Mouse (Mus musculus) B cell, adult 2 months (primary cell): ENCODE data around the gene Cenpf.
A peak's percentile ranks its signal among the peaks of the same experiment; 100 is the strongest.

Experiments
- DNase-seq, 2 experiments: peaks; one replicate each; pipeline ENCODE4 v3.0.0; 2022

Gene Cenpf

GRCm38 (mm10) chr1:189687654-189688387, at the start of gene Cenpf:
Gene Cenpf, minus strand, starts transcription at chr1:189688086.
- DNase-seq = peak; percentile 97 to 98

DNA sequence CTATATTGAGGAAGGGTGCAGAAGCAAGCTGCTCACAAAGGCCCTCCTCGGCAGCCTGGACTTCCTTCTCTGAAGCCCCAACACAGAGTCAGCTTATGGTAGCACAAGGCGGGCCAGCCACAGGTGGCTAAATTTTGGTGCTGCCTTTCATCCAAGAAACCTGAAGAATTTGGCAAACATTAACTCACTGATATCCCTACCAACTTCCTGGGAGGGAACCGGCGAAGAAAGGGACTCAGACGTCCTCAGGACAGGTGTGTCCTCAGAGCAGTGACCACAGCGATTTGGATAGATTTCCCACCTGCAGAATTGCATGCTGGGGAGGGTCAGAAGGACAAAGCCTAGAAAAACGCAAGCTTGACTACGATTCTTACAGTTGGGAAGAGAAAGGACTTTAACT, 44.3 kb upstream of the Cenpf start:
- DNase-seq = no peak

DNA sequence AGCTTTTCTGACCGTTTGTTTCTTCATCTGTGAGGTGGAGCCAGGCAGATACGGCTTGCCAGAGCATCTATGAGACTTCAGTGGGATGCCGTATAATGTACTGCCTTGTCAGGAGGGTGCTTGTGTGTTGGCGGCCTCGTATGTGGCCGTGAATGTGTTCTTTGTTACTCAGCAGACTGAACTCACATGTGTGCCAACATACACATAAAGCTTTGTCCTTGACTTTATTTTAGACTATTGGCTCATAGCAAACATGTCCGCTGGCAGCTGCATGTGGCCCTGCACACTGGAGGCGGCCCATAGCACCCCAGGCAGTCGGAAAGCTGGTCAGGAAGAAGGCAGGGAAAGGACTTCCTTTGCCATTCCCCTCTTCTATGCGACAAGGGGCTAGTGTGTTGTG, 43.8 kb upstream of the Cenpf start:
- DNase-seq = no peak

- DNase-seq = no peak
Measured at GRCm38 (mm10) chr1:189729141-189729815, 41.4 kb upstream of the Cenpf start.

GRCm38 (mm10) chr1:189728784-189729115, 40.9 kb upstream of the Cenpf start:
- no peak for DNase-seq

- peak; percentile 15 to 26 for DNase-seq
Measured at GRCm38 (mm10) chr1:189727884-189728783, 40.2 kb upstream of the Cenpf start, which contains the start of gene Ptpn14. Gene Ptpn14, plus strand, starts transcription at chr1:189728268.

DNA sequence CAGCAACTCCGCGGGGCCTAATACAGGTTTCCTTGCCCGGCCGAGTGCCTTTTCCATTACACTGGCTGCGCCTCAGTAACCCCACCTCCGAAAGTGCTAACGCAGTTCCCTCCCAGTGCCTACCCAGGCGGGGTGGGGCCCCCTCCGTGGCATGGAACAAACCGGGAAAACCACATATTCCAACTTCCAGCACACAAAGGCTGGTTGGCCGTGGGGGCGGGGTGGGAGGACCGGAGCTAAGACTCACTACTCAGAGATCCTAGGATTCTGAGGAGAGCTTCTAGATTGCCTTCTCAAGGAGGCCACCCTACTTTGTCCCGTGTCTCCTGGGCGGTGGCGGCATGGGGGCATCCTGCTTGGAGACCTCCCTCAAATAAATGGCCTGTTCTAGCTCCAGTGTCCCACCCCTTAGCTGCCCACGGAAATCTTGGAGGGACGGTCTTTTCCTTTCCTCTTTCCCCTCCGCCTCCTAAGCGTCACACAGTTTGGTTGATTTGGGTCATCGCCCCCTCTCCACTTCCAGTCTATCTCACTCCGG, 39.5 kb upstream of the Cenpf start:
- no peak for DNase-seq

- DNase-seq = no peak
Measured at GRCm38 (mm10) chr1:189726121-189726520, 38.2 kb upstream of the Cenpf start.

GRCm38 (mm10) chr1:189718600-189718999, 30.7 kb upstream of the Cenpf start:
- no peak for DNase-seq

GRCm38 (mm10) chr1:189717546-189717945, 29.7 kb upstream of the Cenpf start:
- DNase-seq = no peak

DNA sequence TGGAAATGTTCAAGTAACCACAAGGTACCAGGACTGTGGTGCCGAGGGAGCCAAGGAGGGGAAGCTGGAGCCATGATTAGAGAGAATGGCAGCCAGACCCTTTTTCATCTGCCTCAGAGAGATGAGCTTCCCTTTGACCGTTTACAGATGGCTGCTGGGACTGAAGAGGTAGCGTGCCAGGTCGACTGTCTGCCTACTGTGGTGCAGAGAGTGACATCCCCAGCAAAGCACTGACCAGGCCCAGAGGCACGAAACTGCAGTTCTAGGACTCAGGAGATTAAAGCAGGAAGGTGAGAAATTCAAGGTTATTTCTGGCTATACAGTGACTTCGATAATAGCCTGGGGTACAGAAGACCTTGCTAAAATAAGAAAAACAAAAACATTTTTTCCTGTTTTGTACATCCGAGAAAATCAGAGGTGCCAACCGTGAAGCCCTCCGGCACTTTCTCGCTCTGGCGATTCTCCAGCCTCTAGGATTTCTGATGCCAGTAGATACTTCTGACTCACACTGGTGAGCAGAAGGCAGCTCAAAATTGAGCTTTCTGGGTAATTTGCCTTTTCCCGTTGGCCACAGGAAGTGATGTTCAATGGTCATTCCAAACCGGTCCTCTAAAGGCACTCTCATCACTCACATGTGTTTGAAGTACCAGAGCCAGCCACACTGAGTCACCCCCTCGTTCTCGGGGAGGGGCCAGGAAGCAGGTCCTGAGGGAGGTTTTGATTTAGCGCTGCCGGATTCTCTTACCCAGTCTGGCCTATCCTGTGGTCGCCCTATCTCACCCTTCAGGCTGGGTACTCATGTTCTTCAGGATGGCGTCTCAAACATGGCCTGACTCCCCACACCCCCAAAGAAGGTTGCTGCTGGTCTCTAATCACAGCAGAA, 28.3 kb upstream of the Cenpf start:
- peak in 1 of 2 experiments; percentile 12 for DNase-seq

- no peak for DNase-seq
Measured at GRCm38 (mm10) chr1:189709001-189709400, 21.1 kb upstream of the Cenpf start.

DNA sequence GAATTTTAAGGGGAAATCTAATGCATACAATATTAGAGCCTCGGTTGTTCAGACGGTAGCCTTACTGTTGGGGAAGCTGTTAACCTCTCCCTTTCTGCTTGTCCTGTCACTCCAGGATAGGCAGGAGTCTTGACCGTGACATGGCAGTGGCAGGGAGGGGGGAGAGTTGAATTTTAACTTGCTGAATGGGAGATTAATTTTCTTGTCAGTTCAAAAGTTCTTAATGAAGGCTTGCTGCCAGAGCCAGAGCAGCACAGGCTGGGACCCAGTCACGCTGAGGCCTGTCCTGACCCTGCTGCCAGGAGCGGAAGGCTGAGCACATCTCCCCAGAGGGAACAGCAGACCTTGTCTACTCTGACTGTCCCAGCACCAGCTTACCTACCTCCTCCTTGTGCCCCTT, 19.5 kb upstream of the Cenpf start:
- DNase-seq = no peak

- no peak for DNase-seq
Measured at GRCm38 (mm10) chr1:189707014-189707413, 19.1 kb upstream of the Cenpf start.

- DNase-seq = no peak
Measured at GRCm38 (mm10) chr1:189706040-189706645, 18.3 kb upstream of the Cenpf start.

- no peak for DNase-seq
Measured at GRCm38 (mm10) chr1:189703591-189703990, 15.7 kb upstream of the Cenpf start.

- DNase-seq = peak; percentile 37 to 51
Measured at GRCm38 (mm10) chr1:189703156-189703555, 15.3 kb upstream of the Cenpf start.

DNA sequence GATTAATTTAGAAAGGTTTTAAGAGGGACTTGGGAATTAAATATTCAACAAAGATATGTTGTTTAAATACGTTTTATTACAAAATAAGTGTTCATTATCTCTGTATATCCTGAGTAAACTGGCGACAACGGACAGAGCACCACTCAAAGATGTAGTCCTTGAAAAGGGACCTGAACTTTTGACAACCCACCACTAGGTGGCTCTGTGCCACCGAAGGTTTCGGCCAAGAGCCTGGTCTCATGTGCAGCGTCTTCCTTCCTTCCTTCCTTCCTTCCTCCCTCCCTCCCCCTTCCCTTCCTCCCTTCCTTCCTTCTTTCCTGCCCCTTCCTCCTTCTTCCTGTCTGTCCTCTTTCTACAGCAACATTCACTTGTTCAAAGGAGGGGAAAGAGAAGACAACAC, 13.1 kb upstream of the Cenpf start:
- DNase-seq = peak; percentile 60 to 61

GRCm38 (mm10) chr1:189700186-189700585, 12.3 kb upstream of the Cenpf start:
- DNase-seq = no peak

DNA sequence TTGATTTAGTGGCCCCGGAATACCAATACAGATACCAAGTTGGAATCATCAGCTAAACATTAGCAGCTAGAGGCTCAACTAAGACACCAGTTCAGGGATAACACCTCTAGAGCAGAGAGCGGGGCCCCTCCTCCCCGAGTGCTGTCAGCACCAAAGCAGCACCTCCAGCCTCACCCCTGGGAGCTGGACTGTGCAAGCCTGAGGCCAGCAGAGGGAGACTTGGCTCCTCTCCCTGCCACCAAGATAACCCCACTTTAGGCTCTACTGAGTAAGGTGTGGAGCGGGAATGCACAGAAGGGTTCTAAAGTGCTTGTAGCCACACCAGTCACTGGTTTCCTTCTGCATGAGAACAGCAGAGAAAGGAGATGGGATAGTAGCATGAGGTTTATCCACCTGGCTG, 10.5 kb upstream of the Cenpf start:
- DNase-seq = no peak

DNA sequence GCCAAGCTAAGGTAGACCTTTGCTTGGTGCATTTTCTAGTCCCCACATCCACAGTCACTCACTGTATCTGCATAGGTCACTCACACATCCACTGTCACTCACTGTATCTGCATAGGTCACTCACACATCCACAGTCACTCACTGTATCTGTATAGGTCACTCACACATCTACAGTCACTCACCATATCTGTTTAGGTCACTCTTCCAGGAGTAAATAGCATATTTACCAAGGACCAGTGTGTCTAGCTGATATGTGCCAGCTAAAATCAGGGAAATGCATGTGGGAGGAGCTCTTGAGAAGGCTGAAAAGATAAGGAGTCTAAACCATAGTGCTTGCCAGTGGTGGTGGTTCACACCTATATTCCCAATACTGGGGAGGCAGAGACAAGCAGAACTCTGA, 7.4 kb upstream of the Cenpf start:
- DNase-seq = no peak

DNA sequence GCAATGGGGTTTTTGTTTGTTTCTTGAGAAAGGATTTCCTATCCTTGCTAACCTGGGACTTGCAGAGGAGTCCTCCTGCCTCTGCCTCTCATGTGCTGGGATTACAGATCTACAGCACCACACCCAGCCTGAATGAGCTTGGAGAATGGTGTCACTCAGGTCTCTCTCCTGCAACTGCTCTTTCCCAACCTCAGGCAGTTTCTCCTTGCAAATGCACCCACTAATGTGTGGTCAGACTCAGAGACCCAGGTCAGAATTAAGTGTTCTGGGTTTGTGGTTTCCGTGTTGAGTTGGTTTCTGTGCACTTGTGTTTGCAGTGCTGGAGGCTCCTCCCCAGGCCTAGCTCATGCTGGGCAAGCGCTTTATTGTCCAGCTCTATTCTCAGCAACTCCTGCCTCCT, 6.5 kb upstream of the Cenpf start:
- DNase-seq = no peak
